Mouse (Mus musculus): ENCODE data around the gene Stub1. TPM values are rescaled to one million over a fixed set of nuclear protein-coding genes. Genes with fewer than 3 reads are reported as not detected.

Gene Stub1
- polyA plus RNA-seq, 1 experiment = 81.1 TPM

GRCm38 (mm10) chr17:25835816-25836215 lies 2.6 kb upstream of the Stub1 start:
- Histone ChIP-seq H3K4me1 (ENCODE audit: control insufficient read depth, insufficient read depth, low read length) (peaks cover 40% of the 10 kb centered on the region), H3K4me3 (ENCODE audit: control insufficient read depth, low read depth, low read length) (no peak overlapping the region), H3K27me3 (ENCODE audit: control insufficient read depth, insufficient read depth, low read length) (no peaks in the 10 kb centered on the region), H3K27ac (ENCODE audit: control insufficient read depth, insufficient read depth, low read depth, low read length) (no peak overlapping the region), H3K36me3 (ENCODE audit: control insufficient read depth, insufficient read depth, low read length) (no peaks in the 10 kb centered on the region)
- no peak for TF ChIP-seq CTCF (IDR thresholded peaks at IDR 0.05; ENCODE audit: control insufficient read depth, insufficient read depth, insufficient replicate concordance, low read depth, low read length)
- TF ChIP-seq POLR2A (IDR thresholded peaks at IDR 0.05; ENCODE audit: control insufficient read depth, low read depth, low read length) = peak; percentile 41; the same call in 1 of the 2 replicates

GRCm38 (mm10) chr17:25835301-25835700 lies 2.1 kb upstream of the Stub1 start:
- Histone ChIP-seq H3K36me3 (ENCODE audit: control insufficient read depth, insufficient read depth, low read length) (no peaks in the 10 kb centered on the region), H3K27ac (ENCODE audit: control insufficient read depth, insufficient read depth, low read depth, low read length) (no peak overlapping the region), H3K4me3 (ENCODE audit: control insufficient read depth, low read depth, low read length) (no peak overlapping the region), H3K4me1 (ENCODE audit: control insufficient read depth, insufficient read depth, low read length) (peaks cover 40% of the 10 kb centered on the region), H3K27me3 (ENCODE audit: control insufficient read depth, insufficient read depth, low read length) (no peaks in the 10 kb centered on the region)
- TF ChIP-seq POLR2A (IDR thresholded peaks at IDR 0.05; ENCODE audit: control insufficient read depth, low read depth, low read length) (no peak), CTCF (IDR thresholded peaks at IDR 0.05; ENCODE audit: control insufficient read depth, insufficient read depth, insufficient replicate concordance, low read depth, low read length) (no peak)

- H3K4me1 ChIP-seq (ENCODE audit: control insufficient read depth, insufficient read depth, low read length) = peaks cover 40% of the 10 kb centered on the region
- H3K27me3 ChIP-seq (ENCODE audit: control insufficient read depth, insufficient read depth, low read length) = no peaks in the 10 kb centered on the region
- H3K4me3 ChIP-seq (ENCODE audit: control insufficient read depth, low read depth, low read length) = no peak overlapping the region
- H3K36me3 ChIP-seq (ENCODE audit: control insufficient read depth, insufficient read depth, low read length) = no peaks in the 10 kb centered on the region
- TF ChIP-seq CTCF (IDR thresholded peaks at IDR 0.05; ENCODE audit: control insufficient read depth, insufficient read depth, insufficient replicate concordance, low read depth, low read length) (no peak), POLR2A (IDR thresholded peaks at IDR 0.05; ENCODE audit: control insufficient read depth, low read depth, low read length) (no peak)
- H3K27ac ChIP-seq (ENCODE audit: control insufficient read depth, insufficient read depth, low read depth, low read length) = no peak overlapping the region
These were observed 1.5 kb upstream of the Stub1 start for GRCm38 (mm10) chr17:25834595-25835222.

DNA sequence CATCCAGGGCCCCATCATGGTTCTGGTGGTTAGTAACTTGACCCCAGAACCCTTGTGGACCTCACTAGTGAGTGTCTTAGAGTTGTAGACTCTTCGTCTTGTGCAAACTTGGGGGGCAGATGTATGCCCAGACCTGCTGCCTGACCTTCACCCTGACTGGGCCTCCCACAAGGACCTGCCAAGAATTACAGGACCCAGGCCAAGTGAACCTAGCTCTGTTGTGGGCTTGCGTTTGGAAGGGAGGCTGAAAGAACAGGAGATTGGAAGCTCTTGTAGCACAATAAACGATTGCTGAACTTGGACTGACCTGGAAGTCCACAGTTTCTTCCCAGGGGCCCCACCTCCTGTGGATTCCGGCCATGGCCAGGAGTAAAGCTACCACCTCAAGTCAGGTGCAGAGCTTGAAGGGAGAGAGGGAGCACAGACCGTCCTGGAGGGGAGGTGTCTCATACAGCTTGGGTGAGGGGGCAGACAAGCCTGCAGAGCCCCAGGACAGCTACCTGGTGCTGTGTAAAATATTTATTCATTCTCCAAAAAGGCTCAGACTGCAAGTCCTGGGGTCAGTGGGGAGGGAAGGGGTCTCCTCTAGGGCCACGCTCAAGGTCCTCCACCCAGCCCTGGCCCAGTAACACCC lies 874 bp upstream of the Stub1 start:
- Histone ChIP-seq H3K4me1 (ENCODE audit: control insufficient read depth, insufficient read depth, low read length) (peaks cover 45% of the 10 kb centered on the region), H3K4me3 (ENCODE audit: control insufficient read depth, low read depth, low read length) (peak overlapping the region; percentile 92), H3K27me3 (ENCODE audit: control insufficient read depth, insufficient read depth, low read length) (no peaks in the 10 kb centered on the region), H3K27ac (ENCODE audit: control insufficient read depth, insufficient read depth, low read depth, low read length) (peak overlapping the region; percentile 95), H3K36me3 (ENCODE audit: control insufficient read depth, insufficient read depth, low read length) (no peaks in the 10 kb centered on the region)
- TF ChIP-seq CTCF (IDR thresholded peaks at IDR 0.05; ENCODE audit: control insufficient read depth, insufficient read depth, insufficient replicate concordance, low read depth, low read length) (no peak), POLR2A (IDR thresholded peaks at IDR 0.05; ENCODE audit: control insufficient read depth, low read depth, low read length) (no peak)

DNA sequence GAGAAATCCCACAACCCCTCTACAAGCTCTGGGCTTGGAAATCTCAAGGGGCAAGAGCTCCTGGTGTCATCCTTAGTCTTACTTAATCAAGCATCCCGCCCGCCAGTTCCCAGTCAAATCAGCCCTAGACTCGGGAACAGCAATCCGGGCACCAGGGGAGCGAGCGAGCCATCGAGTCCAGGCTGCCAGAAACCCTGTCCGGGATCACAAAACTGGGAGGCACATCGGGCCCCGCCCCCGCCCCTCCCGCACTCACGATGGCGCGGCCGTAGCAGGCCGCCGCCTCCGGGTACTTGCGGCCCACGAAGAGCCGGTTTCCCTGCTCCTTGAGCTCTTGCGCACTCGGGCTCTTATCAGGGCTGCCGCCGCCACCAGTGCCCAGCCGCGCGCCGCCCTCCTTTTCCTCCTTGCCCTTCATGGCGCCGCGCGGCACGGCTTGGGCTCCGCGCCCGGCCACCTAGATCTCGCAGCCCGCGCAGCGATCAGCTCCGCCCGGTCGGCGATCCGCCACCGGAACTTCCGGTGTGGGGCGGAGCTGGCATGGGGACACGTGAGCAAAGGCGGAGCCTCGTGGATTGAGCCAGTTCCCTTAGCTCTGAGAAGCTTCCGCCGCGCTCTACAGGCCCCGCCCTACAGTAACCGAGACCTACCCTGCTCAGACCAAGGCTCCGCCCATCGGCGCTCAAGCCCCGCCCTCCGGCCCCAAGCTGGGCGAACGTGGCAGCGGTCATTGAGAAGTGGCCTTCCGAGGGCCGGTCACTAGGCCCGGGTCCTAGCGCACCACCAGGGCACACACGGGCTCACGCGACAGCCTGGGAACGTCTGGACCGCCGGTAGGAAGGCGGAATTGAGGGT lies 541 bp downstream of the Stub1 start:
- TF ChIP-seq CTCF (IDR thresholded peaks at IDR 0.05; ENCODE audit: control insufficient read depth, insufficient read depth, insufficient replicate concordance, low read depth, low read length) (no peak), POLR2A (IDR thresholded peaks at IDR 0.05; ENCODE audit: control insufficient read depth, low read depth, low read length) (peak; percentile 87)
- no peaks in the 10 kb centered on the region for H3K27me3 ChIP-seq (ENCODE audit: control insufficient read depth, insufficient read depth, low read length)
- H3K4me1 ChIP-seq (ENCODE audit: control insufficient read depth, insufficient read depth, low read length) = peaks cover 51% of the 10 kb centered on the region
- H3K4me3 ChIP-seq (ENCODE audit: control insufficient read depth, low read depth, low read length) = peak overlapping the region; percentile 92
- no peaks in the 10 kb centered on the region for H3K36me3 ChIP-seq (ENCODE audit: control insufficient read depth, insufficient read depth, low read length)
- peak overlapping the region; percentile 95 for H3K27ac ChIP-seq (ENCODE audit: control insufficient read depth, insufficient read depth, low read depth, low read length)

- H3K4me3 ChIP-seq (ENCODE audit: control insufficient read depth, low read depth, low read length) = peak overlapping the region; percentile 92
- no peaks in the 10 kb centered on the region for H3K27me3 ChIP-seq (ENCODE audit: control insufficient read depth, insufficient read depth, low read length)
- no peaks in the 10 kb centered on the region for H3K36me3 ChIP-seq (ENCODE audit: control insufficient read depth, insufficient read depth, low read length)
- peaks cover 45% of the 10 kb centered on the region for H3K4me1 ChIP-seq (ENCODE audit: control insufficient read depth, insufficient read depth, low read length)
- H3K27ac ChIP-seq (ENCODE audit: control insufficient read depth, insufficient read depth, low read depth, low read length) = no peak overlapping the region; the same call in 1 of the 2 replicates
- no peak for TF ChIP-seq CTCF (IDR thresholded peaks at IDR 0.05; ENCODE audit: control insufficient read depth, insufficient read depth, insufficient replicate concordance, low read depth, low read length)
- TF ChIP-seq POLR2A (IDR thresholded peaks at IDR 0.05; ENCODE audit: control insufficient read depth, low read depth, low read length) = no peak
These were observed 1.5 kb downstream of the Stub1 start for GRCm38 (mm10) chr17:25831451-25832281.

All from testis, adult 2 months (tissue).